Mouse (Mus musculus) embryonic facial prominence, embryonic 15.5 days (tissue): ENCODE data around the gene Stard9. TPM values are rescaled to one million over a fixed set of nuclear protein-coding genes. Genes with fewer than 3 reads are reported as not detected.
"Not testable (repeated sequence)": the region's sequence is repeated elsewhere in the genome, so short reads cannot be mapped to it uniquely, and the experiment has no call there.

Experiments
- ATAC-seq: fragments of 200-750 bp; cut with Nextera tagmentation; 2 replicates; pipeline ENCODE4 v1.8.0; 2017; ENCODE audit warnings: low read depth, moderate TSS enrichment; ENCODE audit not compliant: insufficient number of reproducible peaks, low FRiP score, low TSS enrichment
- H3K27ac ChIP-seq: fragments of 300-500 bp; sonication (generic); replicated peaks from 2 replicates; pipeline ENCODE4 v1.5.1; 2015; ENCODE audit warnings: mild to moderate bottlenecking, inconsistent platforms
- H3K27me3 ChIP-seq: fragments of 300-500 bp; sonication (generic); 2 replicates; pipeline ENCODE4 v1.6.1; 2015; ENCODE audit warnings: inconsistent platforms
- H3K36me3 ChIP-seq: fragments of 300-500 bp; sonication (generic); 2 replicates; pipeline ENCODE4 v1.6.1; 2015; ENCODE audit warnings: mild to moderate bottlenecking, inconsistent platforms
- H3K4me1 ChIP-seq: fragments of 300-500 bp; sonication (generic); 2 replicates; pipeline ENCODE4 v1.6.1; 2015; ENCODE audit warnings: inconsistent platforms
- H3K4me2 ChIP-seq: fragments of 300-500 bp; sonication (generic); replicated peaks from 2 replicates; pipeline ENCODE4 v1.6.1; 2015; ENCODE audit warnings: mild to moderate bottlenecking, inconsistent platforms
- H3K4me3 ChIP-seq: fragments of 300-500 bp; sonication (generic); replicated peaks from 2 replicates; pipeline ENCODE4 v1.5.1; 2015; ENCODE audit warnings: mild to moderate bottlenecking, inconsistent platforms
- H3K9ac ChIP-seq: fragments of 300-500 bp; sonication (generic); 2 replicates; pipeline ENCODE4 v1.6.1; 2015; ENCODE audit warnings: inconsistent platforms
- H3K9me3 ChIP-seq: fragments of 300-500 bp; sonication (generic); replicated peaks from 2 replicates; pipeline ENCODE4 v1.6.1; 2016; ENCODE audit warnings: inconsistent platforms
- WGBS: fragments of 180-500 bp; shearing (Covaris S2); methylation state at CpG from one replicate; pipeline ENCODE4 v1.1.7; 2015; 5-methylcytosine and 5-hydroxymethylcytosine counted together
- polyA plus RNA-seq: library from polyadenylated mRNA; unstranded; fragments of >200 nt; fragmentation: Nextera tagmentation; extraction: Ambion mirVana; gene quantifications from 2 replicates; pipeline ENCODE4 v1.2.1, GENCODE M21; 2015

Gene Stard9
- polyA plus RNA-seq, 1 experiment from 2014 or later: 6.7 TPM

DNA sequence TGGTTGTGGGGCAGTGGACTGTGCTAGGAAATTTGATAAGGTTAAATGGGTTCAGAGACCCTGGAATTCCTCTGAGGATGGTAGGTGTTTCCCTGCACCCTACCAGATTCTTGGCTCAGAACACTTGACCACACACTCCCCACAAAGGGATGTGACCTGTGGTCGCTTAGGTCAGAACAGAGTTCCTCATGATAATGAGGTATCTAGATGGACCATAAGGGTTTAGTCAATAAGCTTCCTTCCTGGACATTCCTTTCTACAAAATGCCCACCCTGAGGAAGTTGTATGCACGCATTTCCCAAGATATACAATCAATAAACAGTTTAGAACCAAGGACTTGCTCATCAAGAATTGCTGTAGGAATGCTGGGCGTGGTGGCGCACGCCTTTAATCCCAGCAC, 27.0 kb downstream of the Stard9 start:
- Histone ChIP-seq H3K4me3 (no peak overlapping the region), H3K9me3 (no peaks in the 10 kb centered on the region), H3K27me3 (no peaks in the 10 kb centered on the region), H3K9ac (no peak overlapping the region), H3K36me3 (no peaks in the 10 kb centered on the region), H3K4me2 (no peak overlapping the region), H3K4me1 (peaks cover 8% of the 10 kb centered on the region), H3K27ac (no peak overlapping the region)
- 91% methylated on average over 5 of the region's 5 CpGs for WGBS
- ATAC-seq: no peak

DNA sequence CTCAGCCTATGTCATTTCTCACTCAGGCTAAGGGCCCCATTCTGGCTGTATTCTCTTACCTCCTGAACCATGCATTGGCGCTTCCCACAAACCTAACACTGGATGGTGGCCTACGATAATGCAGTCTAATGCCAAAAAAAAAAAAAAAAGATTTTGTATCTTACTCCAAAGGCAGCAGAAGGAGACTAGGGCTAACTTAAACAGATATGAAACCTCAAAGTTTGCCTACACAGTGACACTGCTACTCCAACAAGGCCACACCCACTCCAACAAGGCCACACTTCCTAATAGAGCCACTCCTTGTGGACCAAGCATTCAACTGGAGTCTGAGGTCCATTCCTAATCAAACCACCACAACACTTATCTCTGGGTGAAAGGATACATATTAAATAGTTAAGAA, 27.8 kb downstream of the Stard9 start:
- Histone ChIP-seq H3K9me3 (no peaks in the 10 kb centered on the region), H3K36me3 (no peaks in the 10 kb centered on the region), H3K27me3 (no peaks in the 10 kb centered on the region), H3K9ac (no peak overlapping the region), H3K4me3 (no peak overlapping the region), H3K27ac (no peak overlapping the region), H3K4me2 (no peak overlapping the region), H3K4me1 (peaks cover 8% of the 10 kb centered on the region)
- ATAC-seq: no peak
- 82% methylated on average over 2 of the region's 2 CpGs for WGBS

DNA sequence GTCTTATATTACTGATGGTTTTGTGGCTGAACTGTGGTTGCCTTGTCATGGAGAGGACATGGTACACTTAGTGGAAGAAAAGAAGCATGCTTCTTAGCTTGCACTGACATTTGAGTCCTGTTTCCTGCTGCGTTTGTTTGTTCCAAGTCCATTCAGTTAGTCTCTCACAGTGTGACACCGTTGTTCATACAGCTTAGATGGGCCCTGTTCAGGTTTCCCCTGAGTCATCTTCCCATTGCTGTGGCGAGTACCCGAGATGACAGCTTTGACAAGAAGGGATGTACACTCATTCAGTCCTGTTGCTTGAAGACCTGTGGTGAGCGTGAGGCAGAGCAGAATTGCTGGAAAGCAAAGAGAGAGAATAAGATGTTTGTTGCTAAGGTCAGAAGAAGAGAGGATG, 29.6 kb downstream of the Stard9 start:
- no peak; the same call in 1 of the 2 replicates for ATAC-seq
- Histone ChIP-seq H3K27ac (no peak overlapping the region), H3K4me3 (no peak overlapping the region), H3K27me3 (no peaks in the 10 kb centered on the region), H3K4me1 (no peaks in the 10 kb centered on the region), H3K36me3 (no peaks in the 10 kb centered on the region), H3K9me3 (no peaks in the 10 kb centered on the region), H3K4me2 (no peak overlapping the region), H3K9ac (no peak overlapping the region)
- 58% methylated on average over 5 of the region's 5 CpGs for WGBS

DNA sequence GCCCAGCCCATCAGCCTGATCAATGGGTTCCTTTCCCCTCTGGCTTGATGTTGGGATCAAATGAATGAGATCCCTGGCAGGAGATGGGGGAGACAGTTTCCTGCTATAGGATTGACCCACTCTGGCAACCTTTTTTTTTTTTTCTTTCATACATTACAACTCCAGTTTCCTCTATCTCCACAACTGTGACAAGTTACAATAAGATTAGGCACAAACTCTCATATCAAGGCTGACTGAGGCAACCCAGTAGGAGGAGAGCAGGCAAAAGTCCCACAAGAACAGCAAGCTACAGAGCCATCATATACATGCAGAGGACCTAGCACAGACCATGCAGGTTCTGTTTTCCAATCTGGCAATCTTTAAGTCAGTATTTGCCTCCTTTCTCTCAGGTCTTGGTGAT, 30.4 kb downstream of the Stard9 start:
- H3K4me2 ChIP-seq: no peak overlapping the region
- no peaks in the 10 kb centered on the region for H3K9me3 ChIP-seq
- H3K27me3 ChIP-seq: no peaks in the 10 kb centered on the region
- no peak overlapping the region for H3K9ac ChIP-seq
- H3K4me1 ChIP-seq: no peaks in the 10 kb centered on the region
- H3K4me3 ChIP-seq: no peak overlapping the region
- no peak overlapping the region for H3K27ac ChIP-seq
- ATAC-seq: no peak
- H3K36me3 ChIP-seq: no peaks in the 10 kb centered on the region

DNA sequence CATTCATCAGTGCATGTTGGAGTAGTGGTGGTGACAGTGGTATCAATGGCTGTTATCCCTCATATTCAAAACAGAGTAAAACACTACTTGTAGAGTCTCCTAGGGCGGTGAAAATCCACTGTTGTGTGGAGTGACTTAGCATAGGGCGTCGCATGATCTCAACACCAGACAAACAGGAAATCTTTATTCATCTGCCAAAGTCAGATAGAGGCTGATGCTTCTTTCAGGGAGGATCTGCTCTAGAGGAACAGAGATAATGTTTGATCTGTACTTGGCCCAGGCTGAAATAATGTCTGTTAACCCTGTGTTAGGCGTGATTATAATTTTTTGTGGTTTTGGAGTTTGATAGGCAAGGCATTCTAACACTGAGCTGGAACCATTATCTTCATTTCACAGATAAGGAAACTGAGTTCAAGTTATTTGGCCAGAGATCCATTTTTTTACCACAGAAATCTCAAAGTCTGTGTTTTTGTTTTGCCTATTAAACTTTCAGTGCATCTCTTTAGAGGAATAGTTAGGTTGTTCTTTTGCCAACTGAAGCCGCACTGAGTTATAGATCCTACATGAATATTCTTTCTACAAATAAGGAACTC, 31.7 kb downstream of the Stard9 start:
- no peaks in the 10 kb centered on the region for H3K27me3 ChIP-seq
- H3K27ac ChIP-seq: no peak overlapping the region
- 64% methylated on average over 5 of the region's 5 CpGs for WGBS
- no peak overlapping the region for H3K9ac ChIP-seq
- no peaks in the 10 kb centered on the region for H3K4me1 ChIP-seq
- no peak for ATAC-seq
- H3K4me2 ChIP-seq: no peak overlapping the region
- no peaks in the 10 kb centered on the region for H3K9me3 ChIP-seq
- no peak overlapping the region for H3K4me3 ChIP-seq
- H3K36me3 ChIP-seq: no peaks in the 10 kb centered on the region

DNA sequence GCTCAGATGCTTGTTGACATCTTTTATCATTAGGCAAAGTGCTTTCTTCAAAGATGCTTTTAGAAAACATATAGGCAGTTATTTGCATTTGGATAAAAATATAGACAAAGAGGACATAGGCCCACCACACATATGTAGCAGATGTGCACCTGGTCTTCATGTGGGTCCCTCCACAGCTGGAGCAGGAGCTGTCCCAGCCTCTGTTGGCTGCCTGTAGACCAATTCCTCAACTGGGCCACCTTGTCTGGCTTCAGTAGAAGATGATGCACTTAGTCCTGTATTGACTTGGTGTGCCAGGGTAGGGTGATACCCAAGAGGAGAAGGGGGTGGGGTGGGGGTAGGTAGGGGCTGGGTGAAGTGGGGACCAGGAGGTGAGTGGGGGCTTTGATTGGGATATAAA, 33.8 kb downstream of the Stard9 start:
- ATAC-seq: no peak
- Histone ChIP-seq H3K4me2 (no peak overlapping the region), H3K9me3 (no peaks in the 10 kb centered on the region), H3K27ac (no peak overlapping the region), H3K36me3 (peaks cover 7% of the 10 kb centered on the region; the same call in 1 of the 2 replicates), H3K4me3 (no peak overlapping the region), H3K27me3 (no peaks in the 10 kb centered on the region), H3K4me1 (no peaks in the 10 kb centered on the region), H3K9ac (no peak overlapping the region)

DNA sequence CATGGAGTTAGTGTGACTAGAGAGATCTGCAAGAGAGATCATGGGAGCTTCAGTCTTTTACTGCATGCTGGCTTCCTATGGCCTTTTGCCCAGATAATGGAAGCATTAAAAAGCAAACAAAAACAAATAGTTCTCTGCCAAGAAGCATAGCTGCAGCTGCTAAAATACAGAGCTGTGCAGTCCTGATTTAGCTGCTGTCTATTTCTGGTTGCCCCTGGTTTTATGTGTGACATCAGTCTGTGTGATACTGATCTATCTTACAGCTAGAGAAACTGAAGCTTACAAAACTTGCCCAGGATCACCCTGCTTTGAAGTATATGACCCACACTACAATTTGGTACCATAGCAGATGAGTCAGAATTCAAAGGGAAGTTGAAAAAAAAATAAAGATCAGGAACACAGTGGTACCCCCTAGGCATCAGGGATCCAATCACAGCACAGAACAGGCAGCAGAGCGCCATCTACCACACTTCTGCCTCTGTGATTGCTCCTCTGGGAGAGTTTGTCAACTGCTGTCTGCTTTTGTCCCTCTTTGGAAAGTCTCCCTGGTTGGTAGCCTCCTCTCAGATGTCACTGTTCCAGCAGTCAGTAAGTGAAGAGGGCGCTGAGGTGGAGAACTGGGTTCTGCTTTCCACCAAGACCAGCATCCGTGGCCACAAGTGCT, 34.7 kb downstream of the Stard9 start:
- H3K4me1 ChIP-seq: no peaks in the 10 kb centered on the region
- no peak overlapping the region for H3K4me2 ChIP-seq
- no peak overlapping the region for H3K4me3 ChIP-seq
- H3K36me3 ChIP-seq: peaks cover 7% of the 10 kb centered on the region; the same call in 1 of the 2 replicates
- no peak overlapping the region for H3K9ac ChIP-seq
- 73% methylated on average over 3 of the region's 3 CpGs for WGBS
- ATAC-seq: no peak
- H3K27ac ChIP-seq: peak overlapping the region; percentile 58; the same call in 1 of the 2 replicates
- H3K27me3 ChIP-seq: no peaks in the 10 kb centered on the region
- no peaks in the 10 kb centered on the region for H3K9me3 ChIP-seq

DNA sequence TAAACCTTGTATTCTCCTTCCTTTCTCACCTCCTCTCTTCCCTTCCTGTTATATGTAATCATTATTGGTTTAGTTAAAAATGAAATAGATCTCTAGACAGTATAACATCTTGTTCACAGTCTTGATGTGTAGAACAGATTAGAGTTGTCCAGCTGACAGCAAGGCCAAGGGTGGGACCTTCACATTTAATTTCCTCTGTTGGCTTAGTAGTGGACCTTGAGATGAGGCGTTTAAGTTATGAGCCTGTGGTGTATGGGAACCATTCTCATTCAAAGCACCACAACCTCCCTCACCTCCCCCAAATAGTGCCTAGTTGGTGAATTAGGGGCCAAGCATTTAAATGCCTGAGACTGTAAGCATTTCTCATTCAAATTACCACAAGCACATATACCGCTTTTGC, 38.5 kb downstream of the Stard9 start:
- Histone ChIP-seq H3K36me3 (peaks cover 7% of the 10 kb centered on the region; the same call in 1 of the 2 replicates), H3K27ac (no peak overlapping the region), H3K9ac (no peak overlapping the region), H3K4me1 (no peaks in the 10 kb centered on the region), H3K27me3 (no peaks in the 10 kb centered on the region), H3K9me3 (no peaks in the 10 kb centered on the region), H3K4me2 (no peak overlapping the region), H3K4me3 (no peak overlapping the region)
- no peak for ATAC-seq
- 81% methylated on average over 2 of the region's 2 CpGs for WGBS

DNA sequence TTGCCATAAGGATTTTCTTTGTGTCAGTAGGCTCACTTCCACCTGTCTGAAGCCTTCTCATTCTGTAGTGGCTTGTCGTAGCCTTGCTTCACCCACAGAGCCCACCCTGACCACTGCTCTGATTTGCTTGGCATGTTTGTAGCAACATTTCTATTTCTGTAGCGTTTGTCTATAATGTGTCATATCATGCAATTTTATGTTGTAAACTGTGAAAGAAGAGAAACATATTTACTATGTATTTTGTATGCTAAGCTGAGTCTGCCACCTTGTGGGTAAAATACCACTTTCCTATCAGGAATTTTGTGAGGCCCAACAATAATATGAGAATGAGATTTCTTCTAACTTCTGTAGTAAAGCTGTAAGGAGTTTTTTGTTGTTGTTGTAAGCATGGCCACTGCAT, 41.3 kb downstream of the Stard9 start:
- no peaks in the 10 kb centered on the region for H3K4me1 ChIP-seq
- no peaks in the 10 kb centered on the region for H3K9me3 ChIP-seq
- H3K4me2 ChIP-seq: no peak overlapping the region
- 64% methylated on average over 2 of the region's 2 CpGs for WGBS
- H3K27ac ChIP-seq: no peak overlapping the region
- no peak for ATAC-seq
- peaks cover 14% of the 10 kb centered on the region for H3K36me3 ChIP-seq
- H3K27me3 ChIP-seq: no peaks in the 10 kb centered on the region
- H3K4me3 ChIP-seq: no peak overlapping the region
- no peak overlapping the region for H3K9ac ChIP-seq

DNA sequence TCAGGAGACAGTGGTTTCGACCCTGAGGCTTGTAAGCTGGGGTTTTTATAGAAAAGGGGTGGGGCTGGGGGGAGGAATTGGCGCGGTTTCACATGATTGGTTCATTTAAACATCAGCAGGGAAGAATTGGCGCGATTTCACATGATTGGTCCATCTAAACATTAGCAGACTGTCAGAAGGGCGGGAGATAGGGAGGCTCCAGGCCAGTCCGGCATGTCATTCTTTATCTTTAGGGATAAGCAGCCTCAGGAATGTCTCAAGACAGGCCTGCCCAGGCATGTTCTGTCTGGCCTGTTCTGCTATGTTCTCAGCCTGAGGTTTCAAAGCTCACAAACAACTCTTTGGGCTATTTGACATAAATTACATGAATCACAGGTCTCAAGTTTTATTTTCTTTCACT, 52.2 kb downstream of the Stard9 start:
- ATAC-seq, H3K27ac ChIP-seq, H3K9me3 ChIP-seq, H3K9ac ChIP-seq, H3K27me3 ChIP-seq, H3K4me3 ChIP-seq, H3K4me1 ChIP-seq, H3K4me2 ChIP-seq: not testable (repeated sequence)
- WGBS: 79% methylated on average over 7 of the region's 7 CpGs
- H3K36me3 ChIP-seq: peaks cover 19% of the 10 kb centered on the region; the same call in 1 of the 2 replicates

DNA sequence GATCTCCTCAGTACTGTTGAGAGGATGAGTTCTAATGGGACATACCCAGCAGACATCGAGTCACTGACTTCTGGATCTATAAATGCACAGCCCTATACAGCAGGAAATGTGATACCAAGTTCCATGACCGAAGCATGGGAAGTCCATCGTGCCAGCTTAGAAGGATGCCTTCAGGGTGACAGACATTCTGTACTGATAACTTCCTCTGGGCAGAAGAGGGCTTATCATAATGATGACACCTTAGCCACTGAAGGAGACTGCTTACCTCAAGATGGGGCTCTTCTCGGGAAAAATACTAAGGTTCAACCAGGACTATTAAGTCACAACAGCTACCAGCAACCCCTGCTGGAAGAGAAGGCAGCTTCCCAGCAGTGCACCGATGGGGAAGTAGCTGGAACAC, 68.8 kb downstream of the Stard9 start:
- Histone ChIP-seq H3K9me3 (no peaks in the 10 kb centered on the region), H3K4me2 (no peak overlapping the region), H3K4me3 (no peak overlapping the region), H3K9ac (no peak overlapping the region), H3K36me3 (peaks cover 48% of the 10 kb centered on the region), H3K27ac (no peak overlapping the region), H3K4me1 (no peaks in the 10 kb centered on the region), H3K27me3 (no peaks in the 10 kb centered on the region)
- ATAC-seq: no peak
- WGBS: 76% methylated on average over 5 of the region's 5 CpGs

DNA sequence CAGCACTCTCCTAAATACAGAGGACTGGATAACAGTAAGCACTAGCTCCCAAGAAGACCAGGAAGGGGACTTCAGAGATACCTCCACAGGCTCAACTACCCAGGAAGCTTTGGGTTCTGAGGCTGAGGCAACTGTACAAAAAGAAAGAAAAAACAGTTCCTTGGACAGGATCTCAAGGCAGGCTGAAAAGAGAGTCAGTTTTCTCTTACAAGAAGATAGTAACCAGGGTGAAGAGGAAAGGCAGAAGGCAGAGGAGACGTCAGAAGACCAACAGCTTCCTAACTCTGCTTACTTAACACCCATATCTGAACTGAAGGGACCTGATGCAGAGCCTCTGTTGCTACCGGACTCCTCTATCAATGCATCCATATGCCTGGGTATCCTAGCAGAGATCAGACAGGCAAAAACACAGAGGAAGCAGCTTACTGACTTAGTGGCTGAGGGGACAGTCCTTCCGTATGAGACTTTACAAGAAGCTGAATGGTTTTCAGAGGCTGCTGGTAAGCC, 71.5 kb downstream of the Stard9 start:
- 82% methylated on average over 3 of the region's 3 CpGs for WGBS
- Histone ChIP-seq H3K27ac (no peak overlapping the region), H3K9ac (no peak overlapping the region), H3K36me3 (peaks cover 53% of the 10 kb centered on the region), H3K27me3 (no peaks in the 10 kb centered on the region), H3K9me3 (no peaks in the 10 kb centered on the region), H3K4me3 (no peak overlapping the region), H3K4me2 (no peak overlapping the region), H3K4me1 (no peaks in the 10 kb centered on the region)
- no peak for ATAC-seq
